Mouse (Mus musculus) neural tube, embryonic 13.5 days (tissue): ENCODE measurements around the gene Ss18l1. TPM values are rescaled to one million over a fixed set of nuclear protein-coding genes. Genes with fewer than 3 reads are reported as not detected.

Experiments
- ATAC-seq: fragments of 200-750 bp; cut with Nextera tagmentation; 2 replicates; pipeline ENCODE4 v1.8.0; 2017; ENCODE audit warnings: low read depth, mild to moderate bottlenecking, moderate TSS enrichment, moderate library complexity
- H3K27ac ChIP-seq: fragments of 300-500 bp; sonication (generic); replicated peaks from 2 replicates; pipeline ENCODE4 v1.5.1; 2015; ENCODE audit warnings: moderate library complexity, mild to moderate bottlenecking, inconsistent platforms
- H3K27me3 ChIP-seq: fragments of 300-500 bp; sonication (generic); 2 replicates; pipeline ENCODE4 v1.6.1; 2015; ENCODE audit warnings: mild to moderate bottlenecking, inconsistent platforms
- H3K36me3 ChIP-seq: fragments of 300-500 bp; sonication (generic); 2 replicates; pipeline ENCODE4 v1.6.1; 2015; ENCODE audit warnings: mild to moderate bottlenecking, inconsistent platforms
- H3K4me1 ChIP-seq: fragments of 300-500 bp; sonication (generic); replicated peaks from 2 replicates; pipeline ENCODE4 v1.6.1; 2015; ENCODE audit warnings: inconsistent platforms
- H3K4me2 ChIP-seq: fragments of 300-500 bp; sonication (generic); 2 replicates; pipeline ENCODE4 v1.6.1; 2015; ENCODE audit warnings: inconsistent platforms, mild to moderate bottlenecking, moderate library complexity
- H3K4me3 ChIP-seq: fragments of 300-500 bp; sonication (generic); 2 replicates; pipeline ENCODE4 v1.5.1; 2015; ENCODE audit warnings: mild to moderate bottlenecking, inconsistent platforms
- H3K9ac ChIP-seq: fragments of 300-500 bp; sonication (generic); 2 replicates; pipeline ENCODE4 v1.6.1; 2015; ENCODE audit warnings: moderate library complexity, mild to moderate bottlenecking, inconsistent platforms
- H3K9me3 ChIP-seq: fragments of 300-500 bp; sonication (generic); 2 replicates; pipeline ENCODE4 v1.6.1; 2016; ENCODE audit warnings: inconsistent platforms
- WGBS: fragments of 180-500 bp; shearing (Covaris S2); methylation state at CpG from one replicate; pipeline ENCODE4 v1.1.7; 2015; 5-methylcytosine and 5-hydroxymethylcytosine counted together
- polyA plus RNA-seq: library from polyadenylated mRNA; unstranded; fragments of >200 nt; fragmentation: Nextera tagmentation; extraction: Ambion mirVana; gene quantifications from 2 replicates; pipeline ENCODE4 v1.2.1, GENCODE M21; 2015

Gene Ss18l1
- polyA plus RNA-seq, 1 experiment from 2014 or later = 44.8 TPM

GRCm38 (mm10) chr2:180099529-180099928, 57.2 kb downstream of the Ss18l1 start:
- peaks cover 73% of the 10 kb centered on the region for H3K27me3 ChIP-seq
- H3K27ac ChIP-seq = no peak overlapping the region
- H3K36me3 ChIP-seq = no peaks in the 10 kb centered on the region
- WGBS = 4% methylated on average over 15 of the region's 15 CpGs
- peak overlapping the region; percentile 31 for H3K4me2 ChIP-seq
- H3K4me1 ChIP-seq = peaks cover 44% of the 10 kb centered on the region
- H3K9me3 ChIP-seq = no peaks in the 10 kb centered on the region
- H3K9ac ChIP-seq = peak overlapping the region; percentile 44
- no peak overlapping the region for H3K4me3 ChIP-seq
- no peak for ATAC-seq

- Histone ChIP-seq H3K9ac (peak overlapping the region; percentile 70), H3K27me3 (peaks cover 77% of the 10 kb centered on the region)
- under 1% methylated on average over 57 of the region's 57 CpGs for WGBS
Observed at GRCm38 (mm10) chr2:180103151-180103977, 61.1 kb downstream of the Ss18l1 start.

GRCm38 (mm10) chr2:180103978-180104658, 61.8 kb downstream of the Ss18l1 start, which contains the start of gene Hrh3:
TSS of gene Hrh3 (minus strand) at chr2:180104488.
- Histone ChIP-seq H3K4me3 (peak within 1 kb of the TSS; percentile 62), H3K27me3 (peaks cover 69% of the 10 kb centered on the region), H3K36me3 (no peaks in the 10 kb centered on the region), H3K27ac (no peak within 1 kb of the TSS), H3K9me3 (no peaks in the 10 kb centered on the region), H3K4me2 (peak within 1 kb of the TSS; percentile 96), H3K9ac (peak within 1 kb of the TSS; percentile 70), H3K4me1 (peaks cover 46% of the 10 kb centered on the region)
- WGBS = under 1% methylated on average over 61 of the region's 87 CpGs
- ATAC-seq = peak; percentile 72

More at GRCm38 (mm10) chr2:180103151-180103977, 61.1 kb downstream of the Ss18l1 start:
- H3K36me3 ChIP-seq = no peaks in the 10 kb centered on the region
- peak overlapping the region; percentile 96 for H3K4me2 ChIP-seq
- H3K4me3 ChIP-seq = peak overlapping the region; percentile 62
- ATAC-seq = peak; percentile 6; the same call in 1 of the 2 replicates
- H3K4me1 ChIP-seq = peaks cover 48% of the 10 kb centered on the region
- H3K27ac ChIP-seq = no peak overlapping the region
- no peaks in the 10 kb centered on the region for H3K9me3 ChIP-seq

- no peak overlapping the region for H3K27ac ChIP-seq
- peak; percentile 34; the same call in 1 of the 2 replicates for ATAC-seq
- H3K27me3 ChIP-seq = peaks cover 62% of the 10 kb centered on the region
Observed at GRCm38 (mm10) chr2:180104659-180105377, 62.5 kb downstream of the Ss18l1 start.

GRCm38 (mm10) chr2:180105441-180106190, 63.3 kb downstream of the Ss18l1 start:
- H3K27ac ChIP-seq = no peak overlapping the region
- no peaks in the 10 kb centered on the region for H3K9me3 ChIP-seq
- peaks cover 35% of the 10 kb centered on the region for H3K4me1 ChIP-seq
- H3K9ac ChIP-seq = no peak overlapping the region
- no peak overlapping the region for H3K4me3 ChIP-seq
- no peak overlapping the region for H3K4me2 ChIP-seq
- H3K36me3 ChIP-seq = no peaks in the 10 kb centered on the region
- H3K27me3 ChIP-seq = peaks cover 55% of the 10 kb centered on the region
- no peak for ATAC-seq
- 38% methylated on average over 8 of the region's 8 CpGs for WGBS

More at GRCm38 (mm10) chr2:180104659-180105377, 62.5 kb downstream of the Ss18l1 start:
- no peaks in the 10 kb centered on the region for H3K9me3 ChIP-seq
- H3K36me3 ChIP-seq = no peaks in the 10 kb centered on the region
- H3K9ac ChIP-seq = peak overlapping the region; percentile 70
- WGBS = 7% methylated on average over 24 of the region's 24 CpGs
- H3K4me2 ChIP-seq = peak overlapping the region; percentile 96
- H3K4me1 ChIP-seq = peaks cover 39% of the 10 kb centered on the region
- H3K4me3 ChIP-seq = peak overlapping the region; percentile 62

- Histone ChIP-seq H3K4me2 (no peak overlapping the region), H3K4me1 (peaks cover 35% of the 10 kb centered on the region), H3K27me3 (peaks cover 40% of the 10 kb centered on the region), H3K4me3 (no peak overlapping the region), H3K27ac (no peak overlapping the region), H3K9ac (no peak overlapping the region), H3K36me3 (no peaks in the 10 kb centered on the region), H3K9me3 (no peaks in the 10 kb centered on the region)
- ATAC-seq = no peak
- WGBS = 73% methylated on average over 4 of the region's 4 CpGs
Observed at GRCm38 (mm10) chr2:180107081-180107480, 64.8 kb downstream of the Ss18l1 start.

GRCm38 (mm10) chr2:180108285-180108684, 66.0 kb downstream of the Ss18l1 start:
- H3K4me2 ChIP-seq = no peak overlapping the region
- H3K27ac ChIP-seq = no peak overlapping the region
- H3K4me3 ChIP-seq = no peak overlapping the region
- H3K27me3 ChIP-seq = peaks cover 28% of the 10 kb centered on the region
- WGBS = 66% methylated on average over 6 of the region's 6 CpGs
- H3K9me3 ChIP-seq = no peaks in the 10 kb centered on the region
- no peak for ATAC-seq
- peaks cover 23% of the 10 kb centered on the region for H3K4me1 ChIP-seq
- no peak overlapping the region for H3K9ac ChIP-seq
- H3K36me3 ChIP-seq = no peaks in the 10 kb centered on the region

- Histone ChIP-seq H3K4me2 (no peak overlapping the region), H3K9me3 (no peaks in the 10 kb centered on the region), H3K9ac (no peak overlapping the region; the same call in 1 of the 2 replicates), H3K4me1 (peaks cover 42% of the 10 kb centered on the region), H3K4me3 (no peak overlapping the region), H3K27ac (0 out of 2 replicates have a peak overlapping the region, but pooled peaks have one; percentile 11), H3K27me3 (no peaks in the 10 kb centered on the region), H3K36me3 (no peaks in the 10 kb centered on the region)
- WGBS = 60% methylated on average over 17 of the region's 17 CpGs
- no peak for ATAC-seq
Observed at GRCm38 (mm10) chr2:180113909-180114890, 71.9 kb downstream of the Ss18l1 start.

GRCm38 (mm10) chr2:180115279-180115678, 73.0 kb downstream of the Ss18l1 start:
- no peaks in the 10 kb centered on the region for H3K9me3 ChIP-seq
- peaks cover 48% of the 10 kb centered on the region for H3K4me1 ChIP-seq
- no peak for ATAC-seq
- no peaks in the 10 kb centered on the region for H3K27me3 ChIP-seq
- H3K27ac ChIP-seq = no peak overlapping the region
- H3K4me2 ChIP-seq = no peak overlapping the region
- no peak overlapping the region for H3K4me3 ChIP-seq
- WGBS = 58% methylated on average over 6 of the region's 6 CpGs
- H3K36me3 ChIP-seq = no peaks in the 10 kb centered on the region
- no peak overlapping the region for H3K9ac ChIP-seq

- H3K9ac ChIP-seq = no peak overlapping the region
- 81% methylated on average over 10 of the region's 10 CpGs for whole genome bisulfite sequencing
- no peaks in the 10 kb centered on the region for H3K27me3 ChIP-seq
- no peak for ATAC-seq
- H3K36me3 ChIP-seq = no peaks in the 10 kb centered on the region
- no peak overlapping the region for H3K4me2 ChIP-seq
- no peaks in the 10 kb centered on the region for H3K9me3 ChIP-seq
- no peak overlapping the region for H3K4me3 ChIP-seq
- no peak overlapping the region for H3K27ac ChIP-seq
- H3K4me1 ChIP-seq = peaks cover 56% of the 10 kb centered on the region
Observed at GRCm38 (mm10) chr2:180116081-180116493, 73.8 kb downstream of the Ss18l1 start.
